21 mouse cellular contexts compared by ENCODE assay signal in the genomic region with DNA sequence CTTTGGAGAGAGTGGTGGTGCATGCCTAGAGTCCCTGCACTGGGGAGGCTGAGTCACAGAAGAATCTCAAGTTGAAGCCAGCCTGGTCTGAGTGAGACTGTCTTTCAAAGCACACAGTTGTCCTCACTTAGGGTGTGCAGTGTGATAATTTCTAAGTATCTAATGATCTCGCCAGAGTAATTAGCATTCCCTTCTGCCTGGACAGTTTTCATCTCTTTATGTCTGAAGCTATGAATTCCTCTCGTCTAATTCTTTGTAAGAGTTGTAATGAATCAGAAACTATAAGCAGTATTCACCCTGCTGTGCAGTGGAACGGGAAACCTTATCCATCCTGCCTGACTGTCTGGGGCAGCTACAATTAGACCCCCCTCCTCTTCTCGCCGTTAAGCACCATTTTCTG.
"Had no signal": no experiment of that assay in that cellular context is flagged by ENCODE, and none has a peak within 500 bp of the region (broad histone marks: within the 10 kb centered on the region; RNA-seq: fewer than 3 reads in every experiment).

No protein-coding gene starts in this region.

- DNase-seq: liver, postnatal 0 days; lung, adult 2 months; lung, postnatal 14 days; lung, postnatal 36 days; midbrain, embryonic 14.5 days; right cerebral cortex, adult 18-20 months; right cerebral cortex, postnatal 25 days; right cerebral cortex, postnatal 4 days; spleen, adult 18-20 months; thymus, adult 18-20 months; thymus, postnatal 14 days; thymus, postnatal 36 days had no signal

- H3K4me3 ChIP-seq: lung, embryonic 15.5 days; megakaryocyte, embryonic 14.5 days; midbrain, embryonic 12.5 days; myocyte; neural tube, embryonic 13.5 days; neural tube, embryonic 15.5 days had no signal

- ATAC-seq: liver, postnatal 0 days; lung, postnatal 0 days; midbrain, embryonic 16.5 days had no signal

- H3K9ac ChIP-seq: liver, postnatal 0 days; lung, embryonic 15.5 days; midbrain, embryonic 12.5 days; neural tube, embryonic 13.5 days; neural tube, embryonic 15.5 days had no signal

- H3K27ac ChIP-seq: lung, embryonic 15.5 days; macrophage; midbrain, embryonic 12.5 days; neural tube, embryonic 13.5 days; neural tube, embryonic 15.5 days had no signal

- H3K4me2 ChIP-seq: lung, embryonic 15.5 days; midbrain, embryonic 12.5 days; neural tube, embryonic 13.5 days; neural tube, embryonic 15.5 days had no signal

- H3K9me3 ChIP-seq: lung, embryonic 15.5 days; megakaryocyte, embryonic 14.5 days; midbrain, embryonic 12.5 days; neural tube, embryonic 13.5 days; neural tube, embryonic 15.5 days had no signal

- H3K27me3 ChIP-seq: lung, embryonic 15.5 days; megakaryocyte, embryonic 14.5 days; midbrain, embryonic 12.5 days; neural tube, embryonic 13.5 days; neural tube, embryonic 15.5 days had no signal

- H3K4me1 ChIP-seq: lung, embryonic 15.5 days; midbrain, embryonic 12.5 days; neural tube, embryonic 13.5 days; neural tube, embryonic 15.5 days had no signal
